Mouse (Mus musculus) lung, postnatal 0 days (tissue): ENCODE data around the gene Rpn2. TPM values are rescaled to one million over a fixed set of nuclear protein-coding genes. Genes with fewer than 3 reads are reported as not detected.

Experiments
- ATAC-seq: fragments of 200-750 bp; cut with Nextera tagmentation; 2 replicates; pipeline ENCODE4 v1.8.0; 2017; ENCODE audit warnings: moderate library complexity
- DNase-seq: peaks from one replicate; pipeline ENCODE4 v3.0.0-alpha.2; 2016; ENCODE audit warnings: low spot score
- H3K27ac ChIP-seq: fragments of 300-500 bp; sonication (generic); 2 replicates; pipeline ENCODE4 v1.5.1; 2014; ENCODE audit warnings: antibody characterized with exemption, mild to moderate bottlenecking, low read length, mixed read lengths
- H3K27me3 ChIP-seq: fragments of 300-500 bp; sonication (generic); replicated peaks from 2 replicates; pipeline ENCODE4 v1.6.1; 2014; ENCODE audit warnings: low read length, mixed read lengths; ENCODE audit not compliant: insufficient read depth
- H3K36me3 ChIP-seq: fragments of 300-500 bp; sonication (generic); 2 replicates; pipeline ENCODE4 v1.6.1; 2014; ENCODE audit warnings: low read length, mixed read lengths; ENCODE audit not compliant: insufficient read depth
- H3K4me1 ChIP-seq: fragments of 300-500 bp; sonication (generic); 2 replicates; pipeline ENCODE4 v1.6.1; 2014; ENCODE audit warnings: antibody characterized with exemption, low read depth, low read length, mixed read lengths; ENCODE audit not compliant: insufficient read depth
- H3K4me2 ChIP-seq: fragments of 300-500 bp; sonication (generic); replicated peaks from 2 replicates; pipeline ENCODE4 v1.6.1; 2014; ENCODE audit warnings: low read depth, mild to moderate bottlenecking, low read length, moderate library complexity, mixed read lengths
- H3K4me3 ChIP-seq: fragments of 300-500 bp; sonication (generic); 2 replicates; pipeline ENCODE4 v1.5.1; 2014; ENCODE audit warnings: low read depth, low read length
- H3K9ac ChIP-seq: fragments of 300-500 bp; sonication (generic); replicated peaks from 2 replicates; pipeline ENCODE4 v1.6.1; 2014; ENCODE audit warnings: low read depth, mild to moderate bottlenecking
- H3K9me3 ChIP-seq: fragments of 300-500 bp; sonication (generic); 2 replicates; pipeline ENCODE4 v1.6.1; 2016; ENCODE audit warnings: low read length, mixed read lengths
- CTCF ChIP-seq: IDR thresholded peaks from 2 replicates; pipeline ENCODE4 v1.5.1; 2016; ENCODE audit warnings: antibody characterized with exemption, mild to moderate bottlenecking
- EP300 ChIP-seq: IDR thresholded peaks from 2 replicates; pipeline ENCODE4 v1.6.1; 2016; ENCODE audit warnings: antibody characterized with exemption, mild to moderate bottlenecking, control low read depth
- WGBS: fragments of 180-500 bp; shearing (Covaris S2); extraction: QIAGEN DNeasy Blood & Tissue Kit; methylation state at CpG from one replicate; pipeline ENCODE4 v1.1.7; 2014; 5-methylcytosine and 5-hydroxymethylcytosine counted together
- polyA plus RNA-seq: library from polyadenylated mRNA; unstranded; fragments of >200 nt; fragmentation: Nextera tagmentation; extraction: Ambion mirVana; gene quantifications from 2 replicates; pipeline ENCODE4 v1.2.1, GENCODE M21; 2015

Gene Rpn2
- polyA plus RNA-seq, 1 experiment from 2014 or later: 168 TPM

DNA sequence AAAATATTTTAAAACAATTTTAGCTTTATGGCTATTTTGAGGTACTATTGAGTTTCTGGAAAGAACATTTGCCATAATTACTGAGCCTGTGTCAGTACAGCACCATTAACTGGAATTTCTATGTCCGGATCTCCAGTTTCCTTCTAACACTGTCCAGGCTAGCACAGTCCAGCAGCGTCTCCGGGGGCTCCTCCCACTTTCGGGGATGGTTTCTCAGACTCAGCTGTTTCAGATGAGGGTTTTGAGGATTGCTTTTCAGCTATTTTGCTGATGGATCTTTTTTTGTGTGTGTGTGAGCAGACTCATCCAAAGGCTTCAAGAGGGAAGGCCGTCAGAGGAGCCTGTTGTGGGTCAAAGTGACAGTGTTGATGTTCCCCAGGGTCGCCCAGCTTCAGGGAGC, 92.9 kb downstream of the Rpn2 start:
- Histone ChIP-seq H3K27me3 (no peaks in the 10 kb centered on the region), H3K4me2 (no peak overlapping the region), H3K27ac (peak overlapping the region; percentile 71; the same call in 1 of the 2 replicates), H3K4me1 (peaks cover 8% of the 10 kb centered on the region; the same call in 1 of the 2 replicates), H3K4me3 (no peak overlapping the region), H3K9me3 (no peaks in the 10 kb centered on the region), H3K36me3 (no peaks in the 10 kb centered on the region), H3K9ac (no peak overlapping the region)
- WGBS: 51% methylated on average over 6 of the region's 6 CpGs
- DNase-seq (no peak), ATAC-seq (no peak)
- TF ChIP-seq CTCF (no peak), EP300 (no peak)

- peak; percentile 82 for DNase-seq
- WGBS: 49% methylated on average over 3 of the region's 3 CpGs
These were observed 94.9 kb downstream of the Rpn2 start for GRCm38 (mm10) chr2:157373681-157374080.

GRCm38 (mm10) chr2:157375051-157375450, 96.2 kb downstream of the Rpn2 start:
- H3K27me3 ChIP-seq: no peaks in the 10 kb centered on the region
- TF ChIP-seq EP300: no peak
- WGBS: 46% methylated on average over 7 of the region's 8 CpGs
- no peak overlapping the region for H3K9ac ChIP-seq
- H3K36me3 ChIP-seq: no peaks in the 10 kb centered on the region
- no peak overlapping the region for H3K4me2 ChIP-seq
- ATAC-seq (peak; percentile 34; the same call in 1 of the 2 replicates), DNase-seq (peak; percentile 59)
- H3K4me3 ChIP-seq: no peak overlapping the region
- H3K4me1 ChIP-seq: peaks cover 8% of the 10 kb centered on the region; the same call in 1 of the 2 replicates
- no peaks in the 10 kb centered on the region for H3K9me3 ChIP-seq
- peak overlapping the region; percentile 71 for H3K27ac ChIP-seq

More at GRCm38 (mm10) chr2:157373681-157374080, 94.9 kb downstream of the Rpn2 start:
- peak; percentile 89 for ATAC-seq
- Histone ChIP-seq H3K27me3 (no peaks in the 10 kb centered on the region), H3K9me3 (no peaks in the 10 kb centered on the region), H3K4me1 (peaks cover 8% of the 10 kb centered on the region; the same call in 1 of the 2 replicates), H3K27ac (peak overlapping the region; percentile 71), H3K4me2 (no peak overlapping the region), H3K9ac (no peak overlapping the region), H3K36me3 (no peaks in the 10 kb centered on the region), H3K4me3 (no peak overlapping the region)
- TF ChIP-seq EP300 (peak; percentile 43; the same call in 1 of the 2 replicates), CTCF (no peak)

Other genes starting within 250 kb of the Rpn2 start
- 2.5 and 3.1 TPM in 2 replicates for gene Soga1, start 199.8 kb upstream of the Rpn2 start, polyA plus RNA-seq
- gene Tldc2, start 192.0 kb upstream of the Rpn2 start, polyA plus RNA-seq: not detected in 2 replicates
- 103 and 110 TPM in 2 replicates for gene Samhd1, start 143.8 kb upstream of the Rpn2 start, polyA plus RNA-seq
- 5.7 and 7.5 TPM in 2 replicates for gene Rbl1, start 74.5 kb upstream of the Rpn2 start, polyA plus RNA-seq
- 0.23 and 0.25 TPM in 2 replicates for gene Mroh8, start 532 bp downstream of the Rpn2 start, polyA plus RNA-seq
- gene Ghrh, start 68.5 kb downstream of the Rpn2 start, polyA plus RNA-seq: 0.70 and 0.79 TPM in 2 replicates
- gene Manbal, start 88.6 kb downstream of the Rpn2 start, polyA plus RNA-seq: 95.7 and 100 TPM in 2 replicates
- 16.4 and 18.2 TPM in 2 replicates for gene Src, start 139.4 kb downstream of the Rpn2 start, polyA plus RNA-seq